Mouse (Mus musculus) liver, embryonic 14.5 days (tissue): Measurements from ENCODE around the gene Tfcp2l1. TPM values are rescaled to one million over a fixed set of nuclear protein-coding genes. Genes with fewer than 3 reads are reported as not detected.

Source experiments
- ATAC-seq: fragments of 200-750 bp; cut with Nextera tagmentation; 2 replicates; pipeline ENCODE4 v1.8.0; 2017; ENCODE audit warnings: moderate number of reproducible peaks, mild to moderate bottlenecking, moderate library complexity; ENCODE audit not compliant: insufficient read depth
- DNase-seq, 3 experiments: peaks; one replicate each; pipeline ENCODE4 v3.0.0-alpha.2; 2012 to 2013; ENCODE audit warnings: low read depth in 3 of 3, low spot score in 3 of 3
- H3K27ac ChIP-seq: fragments of 300-500 bp; sonication (generic); 2 replicates; pipeline ENCODE4 v1.5.1; 2014; ENCODE audit warnings: moderate library complexity, mild to moderate bottlenecking, control low read depth, inconsistent platforms
- H3K27me3 ChIP-seq: fragments of 300-500 bp; sonication (generic); 2 replicates; pipeline ENCODE4 v1.6.1; 2014; ENCODE audit warnings: mild to moderate bottlenecking, low read length, moderate library complexity; ENCODE audit not compliant: control insufficient read depth, insufficient read depth
- H3K36me3 ChIP-seq: fragments of 300-500 bp; sonication (generic); replicated peaks from 2 replicates; pipeline ENCODE4 v1.6.1; 2014; ENCODE audit warnings: low read depth; ENCODE audit not compliant: control insufficient read depth, insufficient read depth
- H3K4me1 ChIP-seq, 2 experiments: fragments of 200-500 bp in 1 of 2; fragments of 300-500 bp in 1 of 2; sonication (generic) in 1 of 2; replicated peaks; 2 replicates each; pipeline ENCODE4 v1.6.1; 2012 to 2014; ENCODE audit warnings: antibody characterized with exemption in 1 of 2, inconsistent platforms in 1 of 2, low read length in 1 of 2; ENCODE audit not compliant: control insufficient read depth in 2 of 2, insufficient read depth in 2 of 2
- H3K4me2 ChIP-seq: fragments of 300-500 bp; sonication (generic); 2 replicates; pipeline ENCODE4 v1.6.1; 2014; ENCODE audit warnings: low read depth, mild to moderate bottlenecking, control low read depth, moderate library complexity
- H3K4me3 ChIP-seq, 2 experiments: fragments of 200-500 bp in 1 of 2; fragments of 300-500 bp in 1 of 2; sonication (generic) in 1 of 2; 2 replicates each; pipeline ENCODE4 v1.5.1; 2012 to 2014; ENCODE audit warnings: low read depth in 2 of 2, low read length in 2 of 2, mild to moderate bottlenecking in 2 of 2, control low read depth in 1 of 2, inconsistent platforms in 1 of 2, moderate library complexity in 1 of 2; ENCODE audit not compliant: insufficient read depth in 1 of 2
- H3K9ac ChIP-seq: fragments of 300-500 bp; sonication (generic); replicated peaks from 2 replicates; pipeline ENCODE4 v1.6.1; 2014; ENCODE audit warnings: mild to moderate bottlenecking, control low read depth, moderate library complexity
- H3K9me3 ChIP-seq: fragments of 300-500 bp; sonication (generic); 2 replicates; pipeline ENCODE4 v1.6.1; 2016; ENCODE audit warnings: low read length, mixed read lengths; ENCODE audit not compliant: control insufficient read depth
- CTCF ChIP-seq: IDR thresholded peaks from 2 replicates; pipeline ENCODE4 v1.5.1; 2016; ENCODE audit warnings: antibody characterized with exemption, low read depth, control low read depth
- EP300 ChIP-seq: IDR thresholded peaks from 2 replicates; pipeline ENCODE4 v1.6.1; 2016; ENCODE audit warnings: antibody characterized with exemption, low read depth
- WGBS: fragments of 180-500 bp; shearing (Covaris S2); extraction: QIAGEN DNeasy Blood & Tissue Kit; methylation state at CpG from one replicate; pipeline ENCODE4 v1.1.7; 2014; ENCODE audit not compliant: insufficient replicate concordance; 5-methylcytosine and 5-hydroxymethylcytosine counted together
- polyA plus RNA-seq, 2 experiments: library from polyadenylated mRNA; depleted of rRNA in 1 of 2; stranded (reverse) in 1 of 2; unstranded in 1 of 2; fragments of >200 nt; fragmentation: Nextera tagmentation in 1 of 2; extraction: Ambion mirVana in 1 of 2; gene quantifications; 2 replicates each; pipeline versions ENCODE4 v1.2.1 to v1.2.3; 2012 to 2014

Tfcp2l1 gene
- polyA plus RNA-seq, 2 experiments = 0.94 to 1.2 TPM

DNA sequence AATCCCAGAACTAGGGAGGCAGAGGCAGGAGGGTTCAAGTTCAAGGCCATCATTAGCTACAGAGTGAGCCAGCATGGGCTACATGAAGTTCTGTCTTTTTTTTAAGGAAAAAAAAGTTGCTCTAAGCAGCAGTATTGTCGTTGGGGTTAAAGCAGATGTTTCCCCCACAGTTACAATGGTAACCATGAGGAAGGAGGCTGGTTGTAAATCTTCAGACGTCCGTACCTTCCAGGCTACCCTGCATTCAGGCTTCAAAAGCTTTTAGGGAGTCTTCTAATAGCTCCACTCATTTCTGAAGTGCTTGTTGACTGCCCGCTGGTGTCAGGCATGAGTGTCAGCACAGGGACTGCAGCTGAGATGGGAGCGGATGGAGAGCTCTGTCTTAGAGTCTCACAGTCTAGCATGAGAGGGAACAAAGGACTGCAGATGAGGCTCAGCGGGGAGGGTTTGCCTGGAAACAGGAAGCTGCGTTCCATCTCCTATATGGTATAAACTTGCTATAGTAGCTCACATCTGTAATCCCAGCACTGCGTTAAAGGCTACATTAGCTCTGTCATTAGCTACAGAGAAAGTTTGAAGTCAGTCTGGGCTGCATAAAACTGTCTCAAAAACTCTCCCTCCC lies 92.8 kb downstream of the Tfcp2l1 start:
- 28% methylated on average over 8 of the region's 8 CpGs for WGBS
- Histone ChIP-seq H3K4me3 (no peak overlapping the region), H3K4me2 (no peak overlapping the region), H3K4me1 (no peaks in the 10 kb centered on the region), H3K27ac (no peak overlapping the region), H3K9me3 (no peaks in the 10 kb centered on the region), H3K36me3 (no peaks in the 10 kb centered on the region), H3K9ac (no peak overlapping the region), H3K27me3 (no peaks in the 10 kb centered on the region)
- no peak for TF ChIP-seq EP300
- TF ChIP-seq CTCF = no peak
- ATAC-seq (no peak), DNase-seq (no peak)

DNA sequence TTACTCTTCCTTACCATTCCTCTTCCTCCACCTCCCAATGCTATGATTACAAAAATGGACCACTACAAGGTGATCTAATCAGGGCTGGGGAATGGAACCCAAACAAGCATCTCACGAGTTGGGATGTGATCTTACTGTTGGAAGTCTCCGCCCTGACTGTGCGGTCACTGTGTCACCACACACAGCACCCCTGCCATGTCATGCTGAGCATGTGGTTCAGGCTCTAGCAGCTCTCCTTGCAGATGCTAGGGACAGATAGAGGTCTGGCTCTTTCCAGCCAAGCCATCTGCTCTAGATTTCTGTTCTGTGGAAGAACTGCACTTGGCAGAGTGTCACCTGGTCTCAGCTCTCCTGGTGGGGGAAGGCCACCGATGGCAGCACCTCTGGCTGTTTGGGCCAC lies 99.3 kb downstream of the Tfcp2l1 start:
- Histone ChIP-seq H3K36me3 (no peaks in the 10 kb centered on the region), H3K9ac (no peak overlapping the region), H3K4me1 (no peaks in the 10 kb centered on the region), H3K9me3 (no peaks in the 10 kb centered on the region), H3K27me3 (no peaks in the 10 kb centered on the region), H3K4me2 (no peak overlapping the region), H3K27ac (no peak overlapping the region), H3K4me3 (no peak overlapping the region)
- 51% methylated on average over 4 of the region's 4 CpGs for WGBS
- TF ChIP-seq EP300 = no peak
- no peak for TF ChIP-seq CTCF
- ATAC-seq (no peak), DNase-seq (no peak)

GRCm38 (mm10) chr1:118728796-118729195 lies 101.1 kb downstream of the Tfcp2l1 start:
- H3K4me1 ChIP-seq = no peaks in the 10 kb centered on the region
- TF ChIP-seq CTCF = no peak
- TF ChIP-seq EP300 = no peak
- DNase-seq (no peak), ATAC-seq (no peak)
- no peak overlapping the region for H3K4me2 ChIP-seq
- H3K9me3 ChIP-seq = no peaks in the 10 kb centered on the region
- no peak overlapping the region for H3K27ac ChIP-seq
- no peaks in the 10 kb centered on the region for H3K27me3 ChIP-seq
- H3K36me3 ChIP-seq = no peaks in the 10 kb centered on the region
- H3K9ac ChIP-seq = no peak overlapping the region
- H3K4me3 ChIP-seq = no peak overlapping the region

Other genes with a start within 250 kb of the Tfcp2l1 start
- gene Clasp1, start 238.9 kb upstream of the Tfcp2l1 start, polyA plus RNA-seq (2012; rRNA removed) = 5.5 and 6.5 TPM in 2 replicates
- gene Clasp1, start 238.9 kb upstream of the Tfcp2l1 start, polyA plus RNA-seq (2014; fragmentation: Nextera tagmentation; extraction: Ambion mirVana) = 8.8 and 10.0 TPM in 2 replicates